Mouse (Mus musculus): ENCODE data around the gene Lad1. TPM values are rescaled to one million over a fixed set of nuclear protein-coding genes. Genes with fewer than 3 reads are reported as not detected.

Gene Lad1
- polyA plus RNA-seq, 1 experiment from 2014 or later: 0.35 TPM

DNA sequence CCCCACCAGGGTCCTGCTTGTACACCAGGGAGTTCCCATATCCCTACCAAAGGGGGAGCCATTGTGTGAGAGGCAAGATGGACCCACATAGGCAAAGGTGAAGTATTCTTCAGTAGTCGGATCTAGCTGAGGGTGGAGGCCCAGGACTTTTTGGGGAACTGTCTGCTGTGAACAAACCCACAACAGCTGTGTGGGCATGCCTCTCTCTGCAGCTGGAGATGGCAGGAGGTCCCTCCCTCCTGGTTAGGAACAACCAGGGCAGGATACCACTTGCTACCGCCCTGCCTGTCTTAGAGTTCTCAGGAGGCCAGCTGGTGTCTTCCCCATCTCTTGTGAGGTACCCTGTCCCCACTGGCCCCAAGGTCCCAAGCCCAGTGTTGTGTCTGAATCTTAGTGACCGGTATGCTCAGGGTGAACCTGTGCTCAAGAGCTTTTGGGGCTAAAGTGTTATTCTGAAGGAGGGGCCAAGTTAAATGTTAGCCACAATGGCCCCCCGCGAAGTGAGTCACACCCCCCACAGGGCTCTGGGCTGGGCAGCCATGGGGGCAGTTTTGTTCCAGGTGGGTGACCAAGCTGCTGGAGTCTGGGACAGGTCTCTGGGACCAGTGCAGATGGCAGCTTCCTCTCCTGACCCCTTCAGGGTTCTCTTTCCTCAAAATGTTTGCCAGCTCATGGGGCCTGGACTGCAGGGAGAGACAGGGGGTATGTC is 4.6 kb upstream of the Lad1 start:
- no peak overlapping the region for H3K9ac ChIP-seq (replicated peaks; ENCODE audit: low read depth, low read length)
- H3K4me3 ChIP-seq (ENCODE audit: low read depth, low read length): no peak overlapping the region
- peaks cover 6% of the 10 kb centered on the region; the same call in 1 of the 2 replicates for H3K4me1 ChIP-seq (ENCODE audit: control insufficient read depth, insufficient read depth, low read length)
- WGBS: 77% methylated on average over 5 of the region's 5 CpGs
- peaks cover 15% of the 10 kb centered on the region for H3K27me3 ChIP-seq (ENCODE audit: control insufficient read depth, insufficient read depth, low read length)
- H3K27ac ChIP-seq (ENCODE audit: low read depth, low read length): no peak overlapping the region
- H3K9me3 ChIP-seq (ENCODE audit: control insufficient read depth, low read length): no peaks in the 10 kb centered on the region
- ATAC-seq (ENCODE audit: low read depth): no peak
- no peaks in the 10 kb centered on the region for H3K36me3 ChIP-seq (ENCODE audit: control insufficient read depth, insufficient read depth, low read length)
- H3K4me2 ChIP-seq (ENCODE audit: low read depth, low read length): no peak overlapping the region

DNA sequence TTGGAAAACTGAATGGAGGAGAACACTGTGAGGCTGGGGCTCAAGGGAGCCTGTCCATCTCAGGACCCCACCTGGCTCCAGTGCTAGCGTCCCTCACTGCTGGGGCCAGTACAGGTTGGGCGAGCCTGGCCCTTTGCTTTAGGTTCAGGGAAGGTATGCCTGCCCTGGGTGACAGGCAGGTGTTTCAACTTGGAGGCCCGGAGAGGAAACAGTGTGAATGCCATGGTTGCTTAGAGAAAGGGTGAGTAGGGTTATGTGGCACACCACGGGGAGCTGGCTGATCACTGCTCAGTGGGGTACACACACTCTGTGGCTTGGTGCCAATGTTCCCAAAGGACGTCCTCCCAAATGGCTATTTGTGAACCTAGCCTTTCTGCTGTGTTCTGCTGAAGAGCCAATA is 3.9 kb upstream of the Lad1 start:
- Histone ChIP-seq H3K4me2 (ENCODE audit: low read depth, low read length) (no peak overlapping the region), H3K27me3 (ENCODE audit: control insufficient read depth, insufficient read depth, low read length) (peaks cover 21% of the 10 kb centered on the region), H3K4me3 (ENCODE audit: low read depth, low read length) (no peak overlapping the region), H3K27ac (ENCODE audit: low read depth, low read length) (no peak overlapping the region), H3K36me3 (ENCODE audit: control insufficient read depth, insufficient read depth, low read length) (no peaks in the 10 kb centered on the region), H3K9ac (replicated peaks; ENCODE audit: low read depth, low read length) (no peak overlapping the region), H3K9me3 (ENCODE audit: control insufficient read depth, low read length) (no peaks in the 10 kb centered on the region), H3K4me1 (ENCODE audit: control insufficient read depth, insufficient read depth, low read length) (peaks cover 8% of the 10 kb centered on the region; the same call in 1 of the 2 replicates)
- no peak for ATAC-seq (ENCODE audit: low read depth)
- WGBS: 86% methylated on average over 5 of the region's 5 CpGs

DNA sequence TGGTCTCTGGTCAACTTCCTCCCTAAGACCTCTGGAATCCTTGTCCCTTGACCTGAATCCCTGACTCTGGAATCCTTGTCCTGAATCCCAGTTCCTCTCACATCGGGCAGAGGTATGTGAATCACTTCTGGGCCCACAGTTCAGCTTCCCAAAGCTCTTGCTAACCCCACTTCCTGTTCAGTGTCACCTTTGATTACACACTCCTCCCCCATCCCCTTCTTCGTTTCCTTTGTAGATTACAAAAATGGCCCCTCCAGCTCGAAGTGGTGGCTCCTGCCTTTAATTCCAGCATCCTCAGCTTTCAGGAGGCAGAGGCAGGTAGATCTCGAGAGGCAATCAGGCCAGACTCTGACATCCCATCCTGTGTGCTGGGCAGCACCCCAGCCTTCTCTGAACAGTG is 803 bp upstream of the Lad1 start:
- H3K4me1 ChIP-seq (ENCODE audit: control insufficient read depth, insufficient read depth, low read length): peaks cover 8% of the 10 kb centered on the region; the same call in 1 of the 2 replicates
- H3K4me2 ChIP-seq (ENCODE audit: low read depth, low read length): no peak overlapping the region
- H3K36me3 ChIP-seq (ENCODE audit: control insufficient read depth, insufficient read depth, low read length): no peaks in the 10 kb centered on the region
- peaks cover 27% of the 10 kb centered on the region for H3K27me3 ChIP-seq (ENCODE audit: control insufficient read depth, insufficient read depth, low read length)
- no peak overlapping the region for H3K4me3 ChIP-seq (ENCODE audit: low read depth, low read length)
- no peaks in the 10 kb centered on the region for H3K9me3 ChIP-seq (ENCODE audit: control insufficient read depth, low read length)
- 73% methylated on average over 4 of the region's 4 CpGs for WGBS
- H3K27ac ChIP-seq (ENCODE audit: low read depth, low read length): no peak overlapping the region
- ATAC-seq (ENCODE audit: low read depth): no peak
- H3K9ac ChIP-seq (replicated peaks; ENCODE audit: low read depth, low read length): no peak overlapping the region

DNA sequence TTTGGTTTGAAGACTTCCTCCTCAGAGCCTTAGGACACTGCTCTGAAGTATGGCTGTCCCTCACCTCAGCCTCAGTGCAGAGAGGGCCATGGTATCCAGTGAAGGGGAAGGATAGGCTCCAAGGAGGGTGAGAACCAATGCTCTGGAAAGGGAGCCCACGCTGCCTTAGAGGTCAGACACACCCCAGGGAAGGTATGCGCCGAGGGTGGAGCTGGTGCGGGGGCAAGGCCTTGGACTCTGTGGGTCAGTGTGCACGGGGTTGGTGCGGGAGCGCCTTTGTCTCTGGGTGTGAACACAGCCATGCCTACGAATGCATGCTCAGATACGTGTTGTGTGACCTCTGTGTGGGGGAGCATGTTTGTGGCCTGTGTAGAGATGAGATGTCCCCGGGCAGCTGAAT is 1.7 kb downstream of the Lad1 start:
- H3K4me1 ChIP-seq (ENCODE audit: control insufficient read depth, insufficient read depth, low read length): peaks cover 8% of the 10 kb centered on the region; the same call in 1 of the 2 replicates
- no peaks in the 10 kb centered on the region for H3K36me3 ChIP-seq (ENCODE audit: control insufficient read depth, insufficient read depth, low read length)
- H3K4me2 ChIP-seq (ENCODE audit: low read depth, low read length): no peak overlapping the region
- ATAC-seq (ENCODE audit: low read depth): no peak
- WGBS: 79% methylated on average over 10 of the region's 10 CpGs
- peaks cover 27% of the 10 kb centered on the region for H3K27me3 ChIP-seq (ENCODE audit: control insufficient read depth, insufficient read depth, low read length)
- H3K9ac ChIP-seq (replicated peaks; ENCODE audit: low read depth, low read length): no peak overlapping the region
- no peak overlapping the region for H3K27ac ChIP-seq (ENCODE audit: low read depth, low read length)
- no peak overlapping the region for H3K4me3 ChIP-seq (ENCODE audit: low read depth, low read length)
- H3K9me3 ChIP-seq (ENCODE audit: control insufficient read depth, low read length): no peaks in the 10 kb centered on the region

DNA sequence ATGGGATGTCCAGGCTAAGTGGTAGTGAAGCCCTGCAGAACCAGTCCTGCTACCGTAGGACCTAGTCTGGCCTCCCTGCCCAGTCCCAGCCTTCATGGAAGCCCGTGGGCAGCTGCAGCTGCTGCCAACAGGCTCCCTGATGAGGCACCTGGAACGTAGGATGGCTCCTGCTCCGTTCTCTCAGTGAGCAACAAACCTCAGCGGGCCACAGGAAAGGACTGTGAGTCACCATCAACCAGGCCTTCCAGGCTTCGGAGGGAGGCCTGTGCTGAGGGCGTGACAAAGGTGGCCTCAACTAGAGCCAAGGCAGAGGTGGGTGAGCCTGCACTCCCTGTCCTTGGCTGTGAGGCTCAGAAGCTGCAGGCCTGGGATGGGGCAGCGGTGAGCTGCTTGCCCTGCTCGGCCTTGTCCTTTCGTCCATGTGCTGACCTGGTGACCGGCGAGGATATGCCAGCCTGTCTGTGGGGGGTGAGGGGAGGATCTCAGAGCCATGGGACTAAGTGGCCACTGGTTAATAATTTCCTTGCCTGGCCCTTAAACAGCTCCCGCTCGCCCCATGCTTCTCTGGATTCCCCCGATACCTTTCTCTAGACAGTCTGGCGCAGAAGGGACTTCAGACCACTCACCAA is 2.5 kb downstream of the Lad1 start:
- peaks cover 27% of the 10 kb centered on the region for H3K27me3 ChIP-seq (ENCODE audit: control insufficient read depth, insufficient read depth, low read length)
- peaks cover 8% of the 10 kb centered on the region; the same call in 1 of the 2 replicates for H3K4me1 ChIP-seq (ENCODE audit: control insufficient read depth, insufficient read depth, low read length)

DNA sequence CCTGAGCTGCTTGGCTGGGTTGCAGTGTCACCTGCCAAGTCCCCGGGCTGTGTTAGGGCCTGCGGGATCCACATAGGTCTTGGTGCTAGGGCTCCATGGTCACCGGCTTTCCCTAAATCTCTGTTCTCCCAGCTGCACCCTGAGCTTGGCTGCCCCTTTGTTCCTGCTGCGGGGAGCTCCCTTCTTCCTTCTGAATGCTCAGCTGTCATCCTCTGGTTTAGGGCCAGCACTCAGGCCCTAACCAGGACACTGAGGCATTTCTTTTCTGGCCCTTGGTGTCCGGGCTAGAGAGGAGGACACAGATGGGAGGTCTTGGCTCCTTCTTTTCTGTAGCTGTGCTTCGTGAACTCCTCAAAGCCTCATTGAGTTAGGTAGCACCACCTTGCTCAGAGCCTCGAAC is 3.4 kb downstream of the Lad1 start:
- H3K4me3 ChIP-seq (ENCODE audit: low read depth, low read length): no peak overlapping the region
- H3K27me3 ChIP-seq (ENCODE audit: control insufficient read depth, insufficient read depth, low read length): peaks cover 27% of the 10 kb centered on the region
- no peak overlapping the region for H3K4me2 ChIP-seq (ENCODE audit: low read depth, low read length)
- no peak overlapping the region for H3K27ac ChIP-seq (ENCODE audit: low read depth, low read length)
- no peaks in the 10 kb centered on the region for H3K9me3 ChIP-seq (ENCODE audit: control insufficient read depth, low read length)
- WGBS: 71% methylated on average over 7 of the region's 7 CpGs
- no peak for ATAC-seq (ENCODE audit: low read depth)
- peaks cover 8% of the 10 kb centered on the region; the same call in 1 of the 2 replicates for H3K4me1 ChIP-seq (ENCODE audit: control insufficient read depth, insufficient read depth, low read length)
- H3K9ac ChIP-seq (replicated peaks; ENCODE audit: low read depth, low read length): no peak overlapping the region
- no peaks in the 10 kb centered on the region for H3K36me3 ChIP-seq (ENCODE audit: control insufficient read depth, insufficient read depth, low read length)

More for the DNA sequence above, 2.5 kb downstream of the Lad1 start:
- Histone ChIP-seq H3K27ac (ENCODE audit: low read depth, low read length) (no peak overlapping the region), H3K9me3 (ENCODE audit: control insufficient read depth, low read length) (no peaks in the 10 kb centered on the region), H3K36me3 (ENCODE audit: control insufficient read depth, insufficient read depth, low read length) (no peaks in the 10 kb centered on the region), H3K4me2 (ENCODE audit: low read depth, low read length) (no peak overlapping the region), H3K4me3 (ENCODE audit: low read depth, low read length) (no peak overlapping the region), H3K9ac (replicated peaks; ENCODE audit: low read depth, low read length) (no peak overlapping the region)
- no peak for ATAC-seq (ENCODE audit: low read depth)
- 70% methylated on average over 16 of the region's 16 CpGs for WGBS

DNA sequence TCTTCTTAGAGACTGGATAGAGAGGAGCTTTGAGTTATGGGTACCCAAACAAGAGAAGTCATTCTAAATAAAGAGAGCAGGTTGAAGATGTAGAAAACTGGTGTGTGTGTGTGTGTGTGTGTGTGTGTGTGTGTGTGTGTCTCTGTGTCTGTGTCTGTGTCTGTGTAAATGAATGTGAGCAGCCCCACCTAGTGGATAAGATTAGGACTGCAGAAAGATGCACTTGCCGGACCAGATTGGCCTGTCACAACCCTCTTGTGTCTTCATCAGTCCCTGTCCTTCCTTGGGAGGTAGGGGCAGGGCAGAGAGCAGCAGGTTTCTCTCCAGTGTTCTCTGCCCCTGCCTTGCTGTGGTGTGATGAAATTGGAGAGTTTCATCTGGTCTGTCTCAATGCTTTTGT is 10.5 kb downstream of the Lad1 start:
- 8% methylated on average over 1 of the region's 1 CpGs for WGBS
- ATAC-seq (ENCODE audit: low read depth): no peak

DNA sequence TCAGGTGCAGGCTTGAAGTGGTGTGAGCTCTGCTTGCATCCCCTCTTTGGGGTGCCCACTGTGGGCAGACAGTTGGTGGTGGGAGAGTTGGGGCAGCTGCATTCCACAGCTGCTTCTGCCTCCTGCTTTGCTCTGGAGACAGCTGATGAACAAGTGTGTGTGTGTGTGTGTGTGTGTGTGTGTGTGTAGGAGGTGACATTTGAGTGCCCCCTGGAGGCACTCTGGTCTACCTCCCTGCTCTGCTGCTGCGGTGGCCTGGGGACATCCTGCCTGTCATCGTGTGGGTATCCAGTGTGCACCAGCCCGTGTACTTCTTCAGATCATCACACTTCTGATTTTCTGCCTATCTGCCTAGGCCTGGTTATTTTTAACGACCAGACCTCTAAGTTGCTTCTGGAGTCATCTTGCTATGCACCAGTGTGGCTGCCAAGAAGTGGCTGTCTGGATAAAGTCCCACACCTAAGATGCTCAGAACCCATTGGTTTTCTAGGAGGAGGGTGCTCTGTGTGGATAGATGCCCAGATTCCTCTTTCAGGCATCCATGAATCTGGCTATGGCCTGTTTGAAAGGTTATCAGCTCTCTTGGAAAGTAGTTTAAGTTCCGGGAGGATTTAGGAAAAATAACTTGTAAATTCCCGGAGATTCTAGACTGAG is 15.9 kb downstream of the Lad1 start:
- Histone ChIP-seq H3K9me3 (ENCODE audit: control insufficient read depth, low read length) (no peaks in the 10 kb centered on the region), H3K4me1 (ENCODE audit: control insufficient read depth, insufficient read depth, low read length) (no peaks in the 10 kb centered on the region), H3K27me3 (ENCODE audit: control insufficient read depth, insufficient read depth, low read length) (no peaks in the 10 kb centered on the region), H3K9ac (replicated peaks; ENCODE audit: low read depth, low read length) (no peak overlapping the region), H3K27ac (ENCODE audit: low read depth, low read length) (no peak overlapping the region), H3K4me3 (ENCODE audit: low read depth, low read length) (no peak overlapping the region), H3K4me2 (ENCODE audit: low read depth, low read length) (no peak overlapping the region), H3K36me3 (ENCODE audit: control insufficient read depth, insufficient read depth, low read length) (no peaks in the 10 kb centered on the region)
- WGBS: 74% methylated on average over 6 of the region's 6 CpGs
- ATAC-seq (ENCODE audit: low read depth): no peak

More for the DNA sequence above, 10.5 kb downstream of the Lad1 start:
- H3K9me3 ChIP-seq (ENCODE audit: control insufficient read depth, low read length): no peaks in the 10 kb centered on the region
- no peaks in the 10 kb centered on the region for H3K36me3 ChIP-seq (ENCODE audit: control insufficient read depth, insufficient read depth, low read length)
- no peaks in the 10 kb centered on the region for H3K27me3 ChIP-seq (ENCODE audit: control insufficient read depth, insufficient read depth, low read length)
- no peak overlapping the region for H3K9ac ChIP-seq (replicated peaks; ENCODE audit: low read depth, low read length)
- no peak overlapping the region for H3K4me2 ChIP-seq (ENCODE audit: low read depth, low read length)
- no peak overlapping the region for H3K4me3 ChIP-seq (ENCODE audit: low read depth, low read length)
- no peaks in the 10 kb centered on the region for H3K4me1 ChIP-seq (ENCODE audit: control insufficient read depth, insufficient read depth, low read length)
- no peak overlapping the region for H3K27ac ChIP-seq (ENCODE audit: low read depth, low read length)

DNA sequence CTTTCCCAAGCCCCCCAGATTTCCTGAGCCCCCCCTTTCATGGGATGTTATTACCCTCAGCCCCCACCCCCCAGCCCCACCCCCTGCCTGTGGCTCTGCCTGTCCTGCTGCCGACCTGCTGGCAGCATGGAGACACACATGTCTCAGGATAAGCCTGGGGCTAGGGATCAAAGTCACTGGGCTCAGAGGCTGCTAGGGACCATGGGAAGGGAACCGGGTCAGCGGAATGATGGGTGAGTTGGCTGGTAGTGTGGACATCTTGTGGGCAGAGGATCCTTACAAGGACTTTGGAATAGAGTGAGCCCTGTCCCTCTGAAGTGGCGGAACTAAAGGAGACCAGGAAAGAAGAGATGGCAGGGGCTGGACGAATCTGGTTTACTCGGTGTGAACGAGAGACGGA is 16.6 kb downstream of the Lad1 start:
- no peaks in the 10 kb centered on the region for H3K9me3 ChIP-seq (ENCODE audit: control insufficient read depth, low read length)
- no peak overlapping the region for H3K4me2 ChIP-seq (ENCODE audit: low read depth, low read length)
- no peaks in the 10 kb centered on the region for H3K4me1 ChIP-seq (ENCODE audit: control insufficient read depth, insufficient read depth, low read length)
- H3K4me3 ChIP-seq (ENCODE audit: low read depth, low read length): no peak overlapping the region
- H3K27me3 ChIP-seq (ENCODE audit: control insufficient read depth, insufficient read depth, low read length): no peaks in the 10 kb centered on the region
- no peak overlapping the region for H3K27ac ChIP-seq (ENCODE audit: low read depth, low read length)
- H3K9ac ChIP-seq (replicated peaks; ENCODE audit: low read depth, low read length): no peak overlapping the region
- no peaks in the 10 kb centered on the region for H3K36me3 ChIP-seq (ENCODE audit: control insufficient read depth, insufficient read depth, low read length)
- WGBS: 83% methylated on average over 8 of the region's 8 CpGs
- no peak for ATAC-seq (ENCODE audit: low read depth)

Data from neural tube, embryonic 14.5 days (tissue).